Mouse (Mus musculus) kidney, adult 2 months (tissue): ENCODE data around the gene Nr1h4.

ENCODE experiments used
- CTCF ChIP-seq: fragments of 200-500 bp; conservative IDR thresholded peaks from 2 replicates; pipeline ENCODE4 v1.5.1; 2011; ENCODE audit warnings: low read depth, mild to moderate bottlenecking, control low read depth, low read length, moderate library complexity, mixed read lengths; ENCODE audit not compliant: insufficient read depth, insufficient read length
- POLR2A ChIP-seq: fragments of 200-500 bp; IDR thresholded peaks from one replicate; pipeline ENCODE4 v1.6.1; 2011; ENCODE audit warnings: low read depth, low read length, control low read depth

- no peak for TF ChIP-seq CTCF
- TF ChIP-seq POLR2A, result no peak
Observed at GRCm38 (mm10) chr10:89481638-89482037, 51.7 kb downstream of the Nr1h4 start.
